Mouse (Mus musculus) limb, embryonic 12.5 days (tissue): ENCODE measurements around the gene C4bp. TPM values are rescaled to one million over a fixed set of nuclear protein-coding genes. Genes with fewer than 3 reads are reported as not detected.
"Not testable (repeated sequence)": the region's sequence is repeated elsewhere in the genome, so short reads cannot be mapped to it uniquely, and the experiment has no call there.

ENCODE experiments used
- ATAC-seq: fragments of 200-750 bp; cut with Nextera tagmentation; 2 replicates; pipeline ENCODE4 v1.8.0; 2017; ENCODE audit warnings: low read depth, moderate TSS enrichment; ENCODE audit not compliant: insufficient number of reproducible peaks, insufficient read depth, low FRiP score, low TSS enrichment
- H3K27ac ChIP-seq: fragments of 300-500 bp; sonication (generic); 2 replicates; pipeline ENCODE4 v1.5.1; 2016; ENCODE audit warnings: mild to moderate bottlenecking, moderate library complexity
- H3K27me3 ChIP-seq: fragments of 300-500 bp; sonication (generic); 2 replicates; pipeline ENCODE4 v1.6.1; 2016; ENCODE audit warnings: mild to moderate bottlenecking, moderate library complexity
- H3K36me3 ChIP-seq: fragments of 300-500 bp; sonication (generic); 2 replicates; pipeline ENCODE4 v1.6.1; 2016; ENCODE audit warnings: mild to moderate bottlenecking, moderate library complexity
- H3K4me1 ChIP-seq: fragments of 300-500 bp; sonication (generic); replicated peaks from 2 replicates; pipeline ENCODE4 v1.6.1; 2016
- H3K4me2 ChIP-seq: fragments of 300-500 bp; sonication (generic); 2 replicates; pipeline ENCODE4 v1.6.1; 2016; ENCODE audit warnings: mild to moderate bottlenecking, moderate library complexity
- H3K4me3 ChIP-seq: fragments of 300-500 bp; sonication (generic); replicated peaks from 2 replicates; pipeline ENCODE4 v1.5.1; 2016; ENCODE audit warnings: mild to moderate bottlenecking
- H3K9ac ChIP-seq: fragments of 300-500 bp; sonication (generic); replicated peaks from 2 replicates; pipeline ENCODE4 v1.6.1; 2016; ENCODE audit warnings: mild to moderate bottlenecking, moderate library complexity
- H3K9me3 ChIP-seq: fragments of 300-500 bp; sonication (generic); 2 replicates; pipeline ENCODE4 v1.6.1; 2016; ENCODE audit warnings: mild to moderate bottlenecking, moderate library complexity
- WGBS: fragments of 180-500 bp; shearing (Covaris S2); methylation state at CpG from one replicate; pipeline ENCODE4 v1.1.7; 2016; 5-methylcytosine and 5-hydroxymethylcytosine counted together
- polyA plus RNA-seq: library from polyadenylated mRNA; unstranded; fragments of >200 nt; fragmentation: Nextera tagmentation; extraction: Ambion mirVana; gene quantifications from 2 replicates; pipeline ENCODE4 v1.2.1, GENCODE M21; 2016

C4bp gene
- polyA plus RNA-seq, 1 experiment from 2014 or later: not detected

DNA sequence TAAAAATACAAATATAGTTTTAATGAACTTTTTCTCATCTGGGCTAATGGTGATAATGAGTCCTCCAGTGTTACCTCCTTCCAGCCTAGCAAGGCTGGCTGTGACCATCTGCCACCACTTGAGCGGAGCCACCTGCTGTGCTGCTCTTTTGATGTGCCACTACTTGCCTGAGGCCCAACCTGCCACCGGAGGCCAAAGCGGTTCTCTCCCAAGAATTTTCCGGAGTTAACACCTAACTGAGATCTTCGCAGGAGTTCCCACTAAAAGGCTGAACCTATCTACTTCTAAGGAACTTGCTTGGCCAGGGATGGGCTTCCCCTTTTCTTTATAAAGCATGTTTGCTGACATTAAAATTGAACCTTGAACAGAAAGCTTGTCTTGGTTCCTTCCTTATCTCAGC lies 1.8 kb downstream of the C4bp start:
- H3K4me2 ChIP-seq, H3K9me3 ChIP-seq, ATAC-seq, H3K4me3 ChIP-seq, H3K27me3 ChIP-seq, H3K27ac ChIP-seq, H3K9ac ChIP-seq, H3K4me1 ChIP-seq, H3K36me3 ChIP-seq: not testable (repeated sequence)
- 14% methylated on average over 5 of the region's 5 CpGs for WGBS

DNA sequence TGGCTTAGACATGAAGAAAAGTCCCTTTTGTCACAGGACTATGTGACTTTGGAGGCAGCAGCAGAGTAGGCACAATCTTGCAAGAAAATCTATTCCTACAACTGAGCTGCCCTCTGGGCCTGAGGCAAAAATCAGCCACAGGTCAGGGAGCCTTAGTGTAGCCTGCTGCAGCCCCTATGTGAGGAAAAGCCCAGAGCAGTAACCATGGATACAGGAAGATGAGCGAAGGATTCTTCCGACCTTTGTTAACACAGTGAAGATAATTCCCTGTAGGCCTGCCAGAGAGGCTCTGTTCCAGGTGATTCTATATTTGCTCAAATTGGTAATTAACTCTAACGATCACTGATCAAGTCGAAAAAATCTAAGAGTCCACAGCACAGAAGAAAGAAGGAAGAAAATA lies 17.3 kb downstream of the C4bp start:
- 83% methylated on average over 4 of the region's 4 CpGs for WGBS
- Histone ChIP-seq H3K4me2 (no peak overlapping the region), H3K9ac (no peak overlapping the region), H3K36me3 (no peaks in the 10 kb centered on the region), H3K27ac (no peak overlapping the region), H3K27me3 (no peaks in the 10 kb centered on the region), H3K9me3 (no peaks in the 10 kb centered on the region), H3K4me1 (no peaks in the 10 kb centered on the region), H3K4me3 (no peak overlapping the region)
- ATAC-seq: no peak

DNA sequence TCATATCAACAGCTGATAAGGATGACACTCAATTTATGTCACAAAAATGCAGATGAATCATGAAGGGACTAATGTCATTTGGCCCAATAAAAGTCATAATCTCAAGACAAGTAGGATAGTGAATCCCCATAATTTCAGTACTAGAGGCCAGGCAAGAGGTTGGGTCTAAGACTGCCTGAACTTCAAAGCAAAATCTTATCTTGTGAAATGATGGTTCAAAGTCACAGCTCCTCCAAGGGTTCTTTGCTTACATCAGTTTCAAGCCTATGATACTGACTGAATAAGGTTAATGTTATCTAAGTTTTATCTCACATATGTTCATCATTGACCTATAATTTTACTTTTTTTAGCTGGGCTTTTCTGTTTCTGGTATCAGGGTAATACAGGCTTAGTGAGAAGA lies 20.5 kb downstream of the C4bp start:
- Histone ChIP-seq H3K4me3 (no peak overlapping the region), H3K27ac (no peak overlapping the region), H3K36me3 (no peaks in the 10 kb centered on the region), H3K9ac (no peak overlapping the region), H3K4me1 (no peaks in the 10 kb centered on the region), H3K9me3 (no peaks in the 10 kb centered on the region), H3K27me3 (no peaks in the 10 kb centered on the region), H3K4me2 (no peak overlapping the region)
- ATAC-seq: no peak

DNA sequence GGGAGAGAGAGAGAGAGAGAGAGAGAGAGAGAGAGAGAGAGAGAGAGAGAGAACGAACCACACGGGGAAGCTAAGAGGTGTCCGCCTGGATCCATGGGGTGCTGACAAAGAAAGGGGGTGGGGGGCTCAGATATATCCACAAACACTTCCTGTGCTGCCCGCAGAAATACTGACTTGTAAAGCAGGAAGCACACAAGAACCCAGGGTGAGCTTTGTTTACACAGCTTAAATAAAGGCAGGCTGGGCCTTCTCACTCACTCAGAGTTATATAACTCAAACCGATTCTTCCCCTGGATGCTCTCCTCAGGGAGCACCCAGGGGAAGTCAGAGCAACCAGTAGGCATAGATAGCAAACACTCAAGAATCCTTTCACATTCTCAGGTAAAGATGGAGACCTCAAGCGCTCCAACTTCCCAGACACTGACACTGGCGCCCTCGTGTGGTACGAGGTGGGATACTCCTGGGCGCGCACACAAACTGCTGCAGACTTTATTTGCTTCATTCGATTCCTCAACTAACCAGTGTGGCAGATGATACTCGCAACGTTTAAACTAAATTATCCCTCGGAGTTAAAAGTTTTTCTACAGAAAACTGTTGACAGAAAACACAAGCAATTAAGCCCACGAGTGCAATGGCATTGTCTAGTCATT lies 27.5 kb downstream of the C4bp start:
- 35% methylated on average over 16 of the region's 16 CpGs for WGBS
- Histone ChIP-seq H3K9ac (no peak overlapping the region), H3K27me3 (no peaks in the 10 kb centered on the region), H3K9me3 (no peaks in the 10 kb centered on the region), H3K36me3 (no peaks in the 10 kb centered on the region), H3K27ac (no peak overlapping the region), H3K4me3 (no peak overlapping the region), H3K4me1 (no peaks in the 10 kb centered on the region), H3K4me2 (no peak overlapping the region)
- peak; percentile 73; the same call in 1 of the 2 replicates for ATAC-seq

DNA sequence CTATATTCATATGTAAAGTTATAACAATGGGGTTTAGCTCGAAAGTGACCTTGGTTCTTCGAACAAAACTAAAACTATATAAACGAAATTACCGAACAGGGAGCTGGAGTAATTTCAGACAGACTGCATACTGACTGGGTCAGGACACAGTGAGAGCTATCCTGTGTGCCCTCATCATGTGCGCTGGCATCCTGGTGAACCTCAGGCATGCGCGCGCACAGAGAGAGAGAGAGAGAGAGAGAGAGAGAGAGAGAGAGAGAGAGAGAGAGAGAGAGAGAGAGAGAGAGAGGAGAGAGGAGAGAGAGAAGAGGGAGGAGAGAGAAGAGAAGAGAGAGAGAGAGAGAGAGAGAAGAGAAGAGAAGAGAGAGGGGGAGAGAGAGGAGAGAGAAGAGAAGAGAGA lies 28.1 kb downstream of the C4bp start:
- Histone ChIP-seq H3K36me3 (no peaks in the 10 kb centered on the region), H3K4me2 (no peak overlapping the region), H3K27me3 (no peaks in the 10 kb centered on the region), H3K4me3 (no peak overlapping the region), H3K9me3 (no peaks in the 10 kb centered on the region), H3K4me1 (no peaks in the 10 kb centered on the region), H3K27ac (no peak overlapping the region), H3K9ac (no peak overlapping the region)
- no peak for ATAC-seq
- WGBS: 85% methylated on average over 8 of the region's 8 CpGs

DNA sequence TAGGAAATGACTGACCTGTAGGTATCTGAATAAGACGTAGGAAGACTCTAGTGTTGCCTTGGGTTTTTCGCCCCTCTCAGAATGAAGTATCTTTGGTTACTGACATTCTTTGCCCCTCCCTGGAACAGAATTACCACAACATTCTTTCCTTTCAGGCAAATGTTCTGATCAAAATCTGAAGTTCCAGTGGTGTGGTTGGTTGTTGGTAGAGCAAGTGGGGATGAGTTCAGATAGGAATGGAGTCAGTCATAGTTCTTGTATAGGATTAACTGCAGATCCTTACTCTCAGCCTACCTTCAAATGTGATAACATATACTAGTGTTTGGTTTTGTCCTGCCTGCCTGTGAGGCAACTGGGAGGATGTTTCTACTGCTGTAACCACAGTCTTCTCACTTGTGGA lies 31.9 kb downstream of the C4bp start, which contains the start of gene Zp3r:
Zp3r (minus strand) TSS at position 101 of the 400 bp plus-strand sequence.
- Histone ChIP-seq H3K9ac (no peak within 1 kb of the TSS), H3K4me2 (no peak within 1 kb of the TSS), H3K9me3 (no peaks in the 10 kb centered on the region), H3K4me3 (no peak within 1 kb of the TSS), H3K4me1 (no peaks in the 10 kb centered on the region), H3K27ac (no peak within 1 kb of the TSS), H3K27me3 (no peaks in the 10 kb centered on the region), H3K36me3 (no peaks in the 10 kb centered on the region)
- 90% methylated on average over 2 of the region's 2 CpGs for WGBS
- ATAC-seq: no peak

DNA sequence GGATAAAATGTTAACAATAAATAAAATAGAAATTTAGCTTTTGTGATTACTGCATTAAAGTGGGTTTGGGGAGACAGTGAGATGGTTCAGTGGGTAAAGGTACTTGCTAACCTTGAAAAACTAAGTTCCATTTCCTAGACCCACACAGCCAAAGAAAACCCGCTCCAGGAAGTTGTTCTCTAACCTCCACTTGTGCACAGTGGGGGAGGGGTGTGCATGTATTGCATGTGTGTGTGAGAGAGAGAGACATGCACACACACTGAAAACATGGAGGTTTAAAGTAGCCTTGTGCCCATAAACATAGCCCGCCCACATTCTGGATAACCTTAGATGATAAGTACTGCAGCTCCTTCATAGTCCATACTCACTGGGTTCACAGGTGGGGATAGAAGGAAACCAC lies 65.1 kb downstream of the C4bp start:
- no peak overlapping the region for H3K9ac ChIP-seq
- no peak overlapping the region for H3K4me3 ChIP-seq
- no peak for ATAC-seq
- WGBS: 95% methylated on average over 2 of the region's 2 CpGs
- H3K4me1 ChIP-seq: no peaks in the 10 kb centered on the region
- H3K36me3 ChIP-seq: no peaks in the 10 kb centered on the region
- no peak overlapping the region for H3K27ac ChIP-seq
- no peak overlapping the region for H3K4me2 ChIP-seq
- H3K27me3 ChIP-seq: no peaks in the 10 kb centered on the region
- H3K9me3 ChIP-seq: no peaks in the 10 kb centered on the region

DNA sequence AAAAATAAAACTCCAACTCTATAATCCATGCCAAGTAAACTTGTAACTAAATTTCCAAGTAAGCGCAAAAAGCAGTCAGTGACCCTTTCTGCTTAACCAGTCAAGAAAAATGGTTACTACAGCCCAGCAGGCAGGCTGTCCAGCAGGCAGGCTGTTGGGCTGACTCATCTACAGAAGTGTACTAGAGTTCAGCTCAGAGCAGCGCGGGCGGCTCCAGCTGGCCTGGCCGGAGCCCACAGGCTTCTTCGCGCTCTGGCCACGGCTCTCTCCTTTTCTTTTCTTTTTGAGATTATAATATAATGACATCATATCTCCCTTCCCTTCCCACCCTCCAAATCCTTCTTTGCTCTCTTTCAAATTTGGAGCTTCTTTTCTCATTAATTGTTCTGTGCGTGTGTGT lies 72.8 kb downstream of the C4bp start:
- no peaks in the 10 kb centered on the region for H3K4me1 ChIP-seq
- no peaks in the 10 kb centered on the region for H3K9me3 ChIP-seq
- H3K36me3 ChIP-seq: no peaks in the 10 kb centered on the region
- no peak overlapping the region for H3K4me2 ChIP-seq
- WGBS: 95% methylated on average over 9 of the region's 9 CpGs
- no peak for ATAC-seq
- H3K27ac ChIP-seq: no peak overlapping the region
- no peaks in the 10 kb centered on the region for H3K27me3 ChIP-seq
- no peak overlapping the region for H3K9ac ChIP-seq
- H3K4me3 ChIP-seq: no peak overlapping the region

Other genes starting within 250 kb of the C4bp start
- not detected in 2 replicates for gene Cd55b, start 238.6 kb downstream of the C4bp start, polyA plus RNA-seq
- 1.5 and 1.8 TPM in 2 replicates for gene Cd55, start 198.9 kb downstream of the C4bp start, polyA plus RNA-seq
- not detected in 2 replicates for gene Zp3r, start 32.0 kb downstream of the C4bp start, polyA plus RNA-seq
- not detected in 2 replicates for gene Gm29427, start 54.2 kb upstream of the C4bp start, polyA plus RNA-seq
- 10.2 and 12.1 TPM in 2 replicates for gene Yod1, start 55.7 kb upstream of the C4bp start, polyA plus RNA-seq
- gene Pfkfb2, start 67.6 kb upstream of the C4bp start, polyA plus RNA-seq: 6.8 and 8.9 TPM in 2 replicates
- gene AA986860, start 70.3 kb upstream of the C4bp start, polyA plus RNA-seq: 0.54 and 1.1 TPM in 2 replicates
- gene Fcamr, start 139.3 kb upstream of the C4bp start, polyA plus RNA-seq: not detected in 2 replicates
- not detected in 2 replicates for gene Pigr, start 165.1 kb upstream of the C4bp start, polyA plus RNA-seq
- not detected in 2 replicates for gene Fcmr, start 204.0 kb upstream of the C4bp start, polyA plus RNA-seq
- gene Il24, start 225.8 kb upstream of the C4bp start, polyA plus RNA-seq: not detected in 2 replicates
- gene Il20, start 249.8 kb upstream of the C4bp start, polyA plus RNA-seq: not detected in 2 replicates